Mouse (Mus musculus): ENCODE data around the gene Celf2. TPM values are rescaled to one million over a fixed set of nuclear protein-coding genes. Genes with fewer than 3 reads are reported as not detected.

The Celf2 gene
- total RNA-seq, 2 experiments from 2014 or later, result 448 to 459 TPM

- H3K4me3 ChIP-seq, result peak overlapping the region; percentile 68
- peak overlapping the region; percentile 97 for H3K27ac ChIP-seq
- intact Hi-C loops (cut with DNase I), result loop anchor here (5.0 to 10.0 kb wide), 3 partner anchors 83 to 511 kb away; no protein-coding TSS in a partner anchor
- DNase-seq (ENCODE audit: extremely low spot score in 1 of 2, low spot score in 2 of 2), result no peak
- TF ChIP-seq CTCF (IDR thresholded peaks at IDR 0.05), result no peak
These were observed 625.2 kb downstream of the Celf2 start for GRCm38 (mm10) chr2:6883996-6884795.

GRCm38 (mm10) chr2:6882236-6882885, 627.0 kb downstream of the Celf2 start:
- H3K4me3 ChIP-seq, result peak overlapping the region; percentile 68
- no peak for TF ChIP-seq CTCF (IDR thresholded peaks at IDR 0.05)
- intact Hi-C loops (cut with DNase I), result loop anchor here (5.0 to 10.0 kb wide), 3 partner anchors 85 to 512 kb away; no protein-coding TSS in a partner anchor
- DNase-seq (ENCODE audit: extremely low spot score in 1 of 2, low spot score in 2 of 2), result no peak
- H3K27ac ChIP-seq, result peak overlapping the region; percentile 97

- TF ChIP-seq CTCF (IDR thresholded peaks at IDR 0.05), result no peak
- peak overlapping the region; percentile 42 for H3K4me3 ChIP-seq
- no peak for DNase-seq (ENCODE audit: extremely low spot score in 1 of 2, low spot score in 2 of 2)
- intact Hi-C loops (cut with DNase I), result loop anchor here (5.0 to 10.0 kb wide), 3 partner anchors 86 to 514 kb away; no protein-coding TSS in a partner anchor
- peak overlapping the region; percentile 56 for H3K27ac ChIP-seq
These were observed 628.3 kb downstream of the Celf2 start for GRCm38 (mm10) chr2:6880941-6881575.

GRCm38 (mm10) chr2:6877094-6877493, 632.3 kb downstream of the Celf2 start:
- TF ChIP-seq CTCF (IDR thresholded peaks at IDR 0.05), result no peak
- no peak for DNase-seq (ENCODE audit: extremely low spot score in 1 of 2, low spot score in 2 of 2)
- Histone ChIP-seq H3K4me3 (no peak overlapping the region), H3K27ac (peak overlapping the region; percentile 96)
- intact Hi-C loops (cut with DNase I), result loop anchor here (5.0 to 10.0 kb wide), 2 partner anchors 35 to 152 kb away; no protein-coding TSS in a partner anchor

- Histone ChIP-seq H3K27ac (peak overlapping the region; percentile 96), H3K4me3 (no peak overlapping the region)
- intact Hi-C loops (cut with DNase I), result loop anchor here (5.0 to 10.0 kb wide), 2 partner anchors 36 to 152 kb away; no protein-coding TSS in a partner anchor
- peak; percentile 52 to 58 for DNase-seq (ENCODE audit: extremely low spot score in 1 of 2, low spot score in 2 of 2)
- TF ChIP-seq CTCF (IDR thresholded peaks at IDR 0.05), result no peak
These were observed 632.8 kb downstream of the Celf2 start for GRCm38 (mm10) chr2:6876547-6876946.

GRCm38 (mm10) chr2:6875071-6875611, 634.2 kb downstream of the Celf2 start:
- Histone ChIP-seq H3K27ac (peak overlapping the region; percentile 96), H3K4me3 (peak overlapping the region; percentile 18)
- no peak for TF ChIP-seq CTCF (IDR thresholded peaks at IDR 0.05)
- intact Hi-C loops (cut with DNase I), result loop anchor here (5.0 to 10.0 kb wide), 2 partner anchors 37 to 150 kb away; no protein-coding TSS in a partner anchor
- no peak for DNase-seq (ENCODE audit: extremely low spot score in 1 of 2, low spot score in 2 of 2)

- TF ChIP-seq CTCF (IDR thresholded peaks at IDR 0.05), result no peak
- intact Hi-C loops (cut with DNase I), result loop anchor here (5.0 to 10.0 kb wide), 2 partner anchors 150 to 208 kb away; no protein-coding TSS in a partner anchor
- Histone ChIP-seq H3K4me3 (peak overlapping the region; percentile 78; the same call in 1 of the 2 replicates), H3K27ac (peak overlapping the region; percentile 96)
- no peak for DNase-seq (ENCODE audit: extremely low spot score in 1 of 2, low spot score in 2 of 2)
These were observed 635.0 kb downstream of the Celf2 start for GRCm38 (mm10) chr2:6874266-6874955.

- peak overlapping the region; percentile 96 for H3K27ac ChIP-seq
- TF ChIP-seq CTCF (IDR thresholded peaks at IDR 0.05), result no peak
- H3K4me3 ChIP-seq, result peak overlapping the region; percentile 78
- intact Hi-C loops (cut with DNase I), result loop anchor here (5.0 to 10.0 kb wide), 2 partner anchors 149 to 209 kb away; no protein-coding TSS in a partner anchor
- DNase-seq (ENCODE audit: extremely low spot score in 1 of 2, low spot score in 2 of 2), result no peak
These were observed 635.7 kb downstream of the Celf2 start for GRCm38 (mm10) chr2:6873711-6874110.

- no peak for TF ChIP-seq CTCF (IDR thresholded peaks at IDR 0.05)
- no peak for DNase-seq (ENCODE audit: extremely low spot score in 1 of 2, low spot score in 2 of 2)
- Histone ChIP-seq H3K27ac (peak overlapping the region; percentile 96), H3K4me3 (peak overlapping the region; percentile 78)
- intact Hi-C loops (cut with DNase I), result loop anchor here (5.0 to 10.0 kb wide), 2 partner anchors 148 to 209 kb away; no protein-coding TSS in a partner anchor
These were observed 636.5 kb downstream of the Celf2 start for GRCm38 (mm10) chr2:6872894-6873255.

- intact Hi-C loops (cut with DNase I), result loop anchor here (5.0 to 10.0 kb wide), 2 partner anchors 148 to 210 kb away; no protein-coding TSS in a partner anchor
- H3K4me3 ChIP-seq, result peak overlapping the region; percentile 78
- peak overlapping the region; percentile 97 for H3K27ac ChIP-seq
- peak; percentile 72 to 77 for DNase-seq (ENCODE audit: extremely low spot score in 1 of 2, low spot score in 2 of 2)
- no peak for TF ChIP-seq CTCF (IDR thresholded peaks at IDR 0.05)
These were observed 637.1 kb downstream of the Celf2 start for GRCm38 (mm10) chr2:6872131-6872893.

Measured in left cerebral cortex, adult 2 months (tissue).